Mouse (Mus musculus) small intestine, adult 2 months (tissue): ENCODE data around the gene Ccl27a. TPM values are rescaled to one million over a fixed set of nuclear protein-coding genes. Genes with fewer than 3 reads are reported as not detected.

Source experiments
- H3K27ac ChIP-seq: fragments of 200-500 bp; 2 replicates; pipeline ENCODE4 v1.5.1; 2012; ENCODE audit warnings: low read depth, low read length, control low read depth, inconsistent platforms; ENCODE audit not compliant: insufficient read depth
- H3K27me3 ChIP-seq: fragments of 200-500 bp; 2 replicates; pipeline ENCODE4 v1.6.1; 2012; ENCODE audit warnings: mild to moderate bottlenecking, moderate library complexity, low read length, inconsistent platforms; ENCODE audit not compliant: control insufficient read depth, insufficient read depth
- H3K36me3 ChIP-seq: fragments of 200-500 bp; 2 replicates; pipeline ENCODE4 v1.6.1; 2012; ENCODE audit warnings: mild to moderate bottlenecking, low read length, control low read depth, inconsistent platforms; ENCODE audit not compliant: control insufficient read depth, insufficient read depth
- H3K4me1 ChIP-seq: fragments of 200-500 bp; 2 replicates; pipeline ENCODE4 v1.6.1; 2012; ENCODE audit warnings: low read length, inconsistent platforms, mixed read lengths; ENCODE audit not compliant: control insufficient read depth, insufficient read depth, insufficient read length
- H3K4me3 ChIP-seq: fragments of 200-500 bp; 2 replicates; pipeline ENCODE4 v1.5.1; 2012; ENCODE audit warnings: low read depth, mild to moderate bottlenecking, control low read depth, inconsistent platforms, low read length, moderate library complexity
- CTCF ChIP-seq: fragments of 200-500 bp; IDR thresholded peaks from 2 replicates; pipeline ENCODE4 v1.5.1; 2012; ENCODE audit warnings: low read depth, mild to moderate bottlenecking, control low read depth, inconsistent platforms, low read length, moderate library complexity, mixed read lengths; ENCODE audit not compliant: insufficient replicate concordance, insufficient read length; ENCODE audit errors: extremely low read depth
- POLR2A ChIP-seq: fragments of 200-500 bp; IDR thresholded peaks from 2 replicates; pipeline ENCODE4 v1.6.1; 2012; ENCODE audit warnings: low read depth, mild to moderate bottlenecking, control low read depth, inconsistent platforms, low read length, moderate library complexity
- WGBS: fragments of 180-500 bp; shearing (Covaris S2); methylation state at CpG from one replicate; pipeline ENCODE4 v1.1.7; 2018; 5-methylcytosine and 5-hydroxymethylcytosine counted together
- polyA plus RNA-seq: library from polyadenylated mRNA; depleted of rRNA; stranded (reverse); fragments of >200 nt; gene quantifications from 2 replicates; pipeline ENCODE4 v1.2.3, GENCODE M21; 2012

Ccl27a gene
- polyA plus RNA-seq, 1 experiment = 14.6 TPM

- Histone ChIP-seq H3K27ac (peak overlapping the region; percentile 42), H3K4me3 (peak overlapping the region; percentile 72), H3K36me3 (0 out of 2 replicates have a peak, but pooled peaks cover 3% of the 10 kb centered on the region), H3K27me3 (no peaks in the 10 kb centered on the region), H3K4me1 (peaks cover 11% of the 10 kb centered on the region)
- under 1% methylated on average over 27 of the region's 27 CpGs for WGBS
- TF ChIP-seq CTCF (peak; percentile 21; the same call in 1 of the 2 replicates), POLR2A (peak; percentile 81)
Measured at GRCm38 (mm10) chr4:41741158-41741560, 32.9 kb downstream of the Ccl27a start.

DNA sequence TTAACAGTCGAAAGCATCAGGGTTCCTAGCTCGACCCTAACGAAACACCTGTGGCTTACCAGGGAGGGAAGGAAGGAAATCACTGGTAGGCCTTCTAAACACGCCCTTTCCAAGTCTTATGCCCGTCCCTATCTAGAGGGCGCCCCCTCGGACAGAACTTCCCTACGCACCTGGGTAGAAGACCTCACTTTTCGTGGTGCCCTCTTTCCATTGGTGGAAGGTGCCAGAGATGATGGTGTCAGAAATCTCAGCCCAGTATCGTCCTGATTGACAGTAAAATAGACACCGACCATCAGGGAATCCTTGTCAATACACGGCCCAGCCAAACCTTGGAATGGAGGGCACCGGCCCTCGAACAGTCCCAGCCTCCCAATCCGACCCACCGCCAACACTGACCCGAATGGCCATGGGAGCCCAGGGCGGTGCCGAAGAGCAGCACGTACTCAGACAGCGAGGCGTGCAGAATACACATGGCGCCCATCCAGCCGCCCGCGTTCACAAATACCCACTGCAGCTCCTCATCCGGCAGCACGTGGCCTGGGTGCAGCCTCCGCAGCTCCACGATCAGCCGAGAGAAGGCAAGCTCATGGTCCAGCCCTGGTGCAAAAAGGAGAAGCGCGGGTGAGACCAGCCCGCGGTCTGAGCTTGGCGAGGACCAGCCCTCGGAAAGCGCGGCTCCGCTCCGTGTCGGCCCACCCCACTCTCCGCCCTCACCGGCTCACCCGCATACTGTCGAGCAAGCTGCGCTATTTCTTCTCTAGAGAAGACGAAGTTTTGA, 33.5 kb downstream of the Ccl27a start:
- H3K27me3 ChIP-seq = no peaks in the 10 kb centered on the region
- H3K36me3 ChIP-seq = 0 out of 2 replicates have a peak, but pooled peaks cover 3% of the 10 kb centered on the region
- under 1% methylated on average over 48 of the region's 48 CpGs for WGBS
- peak overlapping the region; percentile 42 for H3K27ac ChIP-seq
- peaks cover 11% of the 10 kb centered on the region for H3K4me1 ChIP-seq
- TF ChIP-seq CTCF (no peak), POLR2A (no peak)
- peak overlapping the region; percentile 72 for H3K4me3 ChIP-seq

- Histone ChIP-seq H3K27me3 (no peaks in the 10 kb centered on the region), H3K27ac (no peak overlapping the region), H3K4me3 (no peak overlapping the region), H3K36me3 (0 out of 2 replicates have a peak, but pooled peaks cover 3% of the 10 kb centered on the region), H3K4me1 (peaks cover 11% of the 10 kb centered on the region)
- TF ChIP-seq POLR2A (no peak), CTCF (no peak)
- 91% methylated on average over 13 of the region's 13 CpGs for WGBS
Measured at GRCm38 (mm10) chr4:41739260-41739659, 34.8 kb downstream of the Ccl27a start.

DNA sequence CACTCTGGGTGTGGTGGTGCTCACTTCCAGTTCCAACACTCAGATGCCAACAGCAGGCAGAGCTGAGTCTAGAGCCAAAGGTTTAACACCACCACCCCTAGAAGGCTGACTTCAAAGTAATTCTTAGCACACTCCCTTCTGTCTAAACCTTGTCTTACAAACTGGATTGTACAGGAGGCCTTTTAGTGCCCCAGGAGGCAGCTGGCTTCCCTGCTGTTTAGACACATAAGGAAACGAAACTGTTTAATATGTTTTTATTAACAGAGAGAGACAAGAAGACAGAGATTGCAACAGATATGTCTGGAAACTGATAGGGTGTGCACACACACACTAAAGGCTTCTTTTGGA, 35.8 kb downstream of the Ccl27a start:
- H3K27ac ChIP-seq = 0 out of 2 replicates have a peak overlapping the region, but pooled peaks have one; percentile 18
- H3K4me1 ChIP-seq = peaks cover 11% of the 10 kb centered on the region
- no peak overlapping the region for H3K4me3 ChIP-seq
- H3K27me3 ChIP-seq = no peaks in the 10 kb centered on the region
- 0 out of 2 replicates have a peak, but pooled peaks cover 3% of the 10 kb centered on the region for H3K36me3 ChIP-seq
- WGBS = 25% methylated on average over 1 of the region's 1 CpGs
- no peak for TF ChIP-seq CTCF
- TF ChIP-seq POLR2A = no peak

DNA sequence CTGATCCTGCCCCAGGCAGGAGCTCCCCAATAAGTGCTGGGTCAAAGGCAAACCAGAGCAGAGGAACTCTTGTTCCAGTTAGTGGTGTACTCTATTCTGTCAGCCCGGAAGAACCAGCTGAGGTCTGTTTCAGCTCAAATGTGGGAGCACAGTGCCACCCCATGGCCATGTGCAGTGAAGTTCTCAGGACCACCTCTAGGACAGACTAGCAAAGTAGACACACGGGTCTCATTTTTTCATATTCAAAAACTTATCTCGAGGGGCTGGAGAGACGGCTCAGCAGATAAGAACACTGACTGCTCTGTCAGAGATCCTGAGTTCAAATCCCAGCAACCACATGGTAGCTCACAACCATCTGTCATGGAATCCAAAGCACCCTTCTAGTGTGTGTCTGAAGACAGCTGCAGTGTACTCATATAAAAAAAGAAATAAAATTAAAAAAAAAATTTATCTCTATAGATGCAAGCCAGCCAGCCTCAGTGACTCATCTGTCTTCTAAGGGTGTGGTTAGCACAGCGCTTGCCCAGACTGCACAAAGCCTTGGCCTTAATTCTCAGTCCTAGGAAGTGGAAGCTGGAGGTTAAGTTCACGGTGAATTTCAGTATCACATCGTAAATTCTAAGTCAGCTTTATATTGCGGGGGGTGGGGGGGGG, 36.3 kb downstream of the Ccl27a start:
- H3K4me3 ChIP-seq = no peak overlapping the region
- 0 out of 2 replicates have a peak, but pooled peaks cover 3% of the 10 kb centered on the region for H3K36me3 ChIP-seq
- H3K27ac ChIP-seq = no peak overlapping the region
- 8% methylated on average over 8 of the region's 8 CpGs for WGBS
- no peaks in the 10 kb centered on the region for H3K27me3 ChIP-seq
- peaks cover 11% of the 10 kb centered on the region for H3K4me1 ChIP-seq
- TF ChIP-seq POLR2A = no peak
- peak; percentile 85; the same call in 1 of the 2 replicates for TF ChIP-seq CTCF

GRCm38 (mm10) chr4:41731052-41731765, 42.8 kb downstream of the Ccl27a start, which contains the start of gene Arid3c:
Gene Arid3c, minus strand, starts transcription at chr4:41731142.
- no peak for TF ChIP-seq POLR2A
- H3K27ac ChIP-seq = no peak within 1 kb of the TSS
- H3K4me1 ChIP-seq = peaks cover 4% of the 10 kb centered on the region
- peak within 1 kb of the TSS; percentile 45 for H3K4me3 ChIP-seq
- 2% methylated on average over 50 of the region's 50 CpGs for WGBS
- H3K36me3 ChIP-seq = no peaks in the 10 kb centered on the region
- peaks cover 44% of the 10 kb centered on the region for H3K27me3 ChIP-seq
